Mouse (Mus musculus) liver, adult 2 months (tissue): ENCODE measurements around the gene Nmt1. TPM values are rescaled to one million over a fixed set of nuclear protein-coding genes. Genes with fewer than 3 reads are reported as not detected.

Experiments
- DNase-seq: peaks from one replicate; pipeline ENCODE4 v3.0.0-alpha.2; 2011; ENCODE audit warnings: low read depth, low spot score; ENCODE audit errors: extremely low read depth
- H3K27ac ChIP-seq: fragments of 200-500 bp; replicated peaks from 2 replicates; pipeline ENCODE4 v1.5.1; 2012; ENCODE audit warnings: low read depth, mild to moderate bottlenecking, control low read depth, inconsistent platforms, low read length; ENCODE audit not compliant: insufficient read depth
- H3K27me3 ChIP-seq: fragments of 200-500 bp; 2 replicates; pipeline ENCODE4 v1.6.1; 2012; ENCODE audit warnings: mild to moderate bottlenecking, moderate library complexity, low read length, inconsistent platforms; ENCODE audit not compliant: control insufficient read depth, insufficient read depth
- H3K36me3 ChIP-seq: fragments of 200-500 bp; 2 replicates; pipeline ENCODE4 v1.6.1; 2012; ENCODE audit warnings: low read length, inconsistent platforms; ENCODE audit not compliant: control insufficient read depth, insufficient read depth
- H3K4me1 ChIP-seq: fragments of 200-500 bp; 2 replicates; pipeline ENCODE4 v1.6.1; 2011; ENCODE audit warnings: low read length; ENCODE audit not compliant: control insufficient read depth, insufficient read depth
- H3K4me3 ChIP-seq: fragments of 200-500 bp; 2 replicates; pipeline ENCODE4 v1.5.1; 2011; ENCODE audit warnings: low read depth, mild to moderate bottlenecking, control low read depth, low read length, moderate library complexity; ENCODE audit not compliant: insufficient read depth
- H3K79me2 ChIP-seq: fragments of 200-500 bp; 2 replicates; pipeline ENCODE4 v1.6.1; 2012; ENCODE audit warnings: inconsistent platforms, mild to moderate bottlenecking, low read length, moderate library complexity; ENCODE audit not compliant: control insufficient read depth, insufficient read depth
- H3K9ac ChIP-seq: fragments of 200-500 bp; 2 replicates; pipeline ENCODE4 v1.6.1; 2012; ENCODE audit warnings: low read depth, mild to moderate bottlenecking, control low read depth, inconsistent platforms, low read length
- CTCF ChIP-seq: fragments of 200-500 bp; IDR thresholded peaks from 2 replicates; pipeline ENCODE4 v1.5.1; 2011; ENCODE audit warnings: low read depth, low read length, control low read depth
- POLR2A ChIP-seq: fragments of 200-500 bp; IDR thresholded peaks from 2 replicates; pipeline ENCODE4 v1.6.1; 2011; ENCODE audit warnings: low read length, control low read depth; ENCODE audit not compliant: insufficient read depth; ENCODE audit errors: extremely low read depth
- WGBS: fragments of 180-500 bp; shearing (Covaris S2); methylation state at CpG from one replicate; pipeline ENCODE4 v1.1.7; 2018; 5-methylcytosine and 5-hydroxymethylcytosine counted together
- polyA plus RNA-seq: library from polyadenylated mRNA; depleted of rRNA; stranded (reverse); fragments of >200 nt; gene quantifications from 2 replicates; pipeline ENCODE4 v1.2.3, GENCODE M21; 2012
- total RNA-seq: library from RNA; depleted of rRNA; stranded (reverse); fragments of >200 nt; gene quantifications from 2 replicates; pipeline ENCODE4 v1.2.3, GENCODE M21; 2014

Nmt1 gene
- total and polyA plus RNA-seq, 2 experiments, result 16.8 to 34.1 TPM

DNA sequence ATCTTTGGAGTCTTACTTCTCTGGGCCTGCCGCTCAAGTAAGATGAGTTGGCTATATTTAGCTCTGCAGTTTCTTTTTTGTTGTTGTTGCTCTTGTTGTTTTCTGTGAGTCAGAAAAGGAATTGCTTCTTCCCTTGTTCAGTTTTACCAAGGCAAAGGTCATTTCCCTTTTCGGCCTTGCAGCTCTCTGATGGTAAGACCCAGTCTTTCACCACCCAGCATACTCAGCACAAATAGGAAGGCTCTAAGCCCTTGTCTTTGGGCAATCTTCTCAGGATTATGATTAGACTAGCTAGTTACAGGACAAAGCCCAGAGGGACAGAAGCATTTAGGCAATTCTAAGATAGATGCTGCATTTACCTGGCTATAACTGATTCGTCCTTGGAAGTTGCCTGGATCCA is 1.1 kb upstream of the Nmt1 start:
- Histone ChIP-seq H3K27me3 (no peaks in the 10 kb centered on the region), H3K9ac (peak overlapping the region; percentile 62), H3K79me2 (peaks cover 13% of the 10 kb centered on the region), H3K4me3 (peak overlapping the region; percentile 63), H3K4me1 (peaks cover 11% of the 10 kb centered on the region), H3K36me3 (peaks cover 31% of the 10 kb centered on the region), H3K27ac (peak overlapping the region; percentile 71)
- 21% methylated on average over 3 of the region's 3 CpGs for WGBS
- DNase-seq, result peak; percentile 77
- no peak for TF ChIP-seq CTCF
- TF ChIP-seq POLR2A, result no peak

DNA sequence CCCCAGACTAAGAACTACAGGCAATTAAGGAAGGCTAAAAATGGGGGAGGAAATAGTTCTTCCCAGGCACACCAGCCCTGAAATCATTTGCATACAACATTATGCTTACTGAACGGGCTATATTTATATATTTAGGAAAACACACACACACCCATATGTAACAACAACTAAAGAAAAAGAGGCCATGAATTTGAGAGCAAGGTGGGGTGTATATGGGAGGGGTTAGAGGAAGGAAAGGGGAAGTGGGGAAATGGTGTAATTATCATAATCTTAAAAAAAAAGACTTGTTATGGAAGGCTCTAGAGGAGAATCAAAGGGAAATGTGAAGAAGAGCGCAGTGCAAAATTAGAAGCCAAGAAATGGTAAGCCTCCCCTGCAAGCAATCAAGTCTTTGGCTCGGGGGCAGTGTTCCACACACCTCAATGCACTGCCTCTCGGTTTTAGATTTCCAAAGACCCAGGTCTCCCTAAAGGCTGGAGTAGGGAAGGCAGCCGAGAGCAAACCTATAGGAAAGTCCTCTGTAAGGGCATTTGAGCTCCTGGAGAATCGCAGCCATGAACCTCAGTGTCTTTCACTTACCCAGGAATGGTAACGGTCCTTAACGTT is 317 bp upstream of the Nmt1 start:
- Histone ChIP-seq H3K27me3 (no peaks in the 10 kb centered on the region), H3K4me3 (peak overlapping the region; percentile 63), H3K79me2 (peaks cover 18% of the 10 kb centered on the region; the same call in 1 of the 2 replicates), H3K36me3 (peaks cover 29% of the 10 kb centered on the region), H3K27ac (peak overlapping the region; percentile 96), H3K9ac (peak overlapping the region; percentile 86), H3K4me1 (peaks cover 13% of the 10 kb centered on the region)
- TF ChIP-seq CTCF, result no peak
- TF ChIP-seq POLR2A, result no peak
- peak; percentile 37 for DNase-seq
- 3% methylated on average over 8 of the region's 8 CpGs for WGBS

DNA sequence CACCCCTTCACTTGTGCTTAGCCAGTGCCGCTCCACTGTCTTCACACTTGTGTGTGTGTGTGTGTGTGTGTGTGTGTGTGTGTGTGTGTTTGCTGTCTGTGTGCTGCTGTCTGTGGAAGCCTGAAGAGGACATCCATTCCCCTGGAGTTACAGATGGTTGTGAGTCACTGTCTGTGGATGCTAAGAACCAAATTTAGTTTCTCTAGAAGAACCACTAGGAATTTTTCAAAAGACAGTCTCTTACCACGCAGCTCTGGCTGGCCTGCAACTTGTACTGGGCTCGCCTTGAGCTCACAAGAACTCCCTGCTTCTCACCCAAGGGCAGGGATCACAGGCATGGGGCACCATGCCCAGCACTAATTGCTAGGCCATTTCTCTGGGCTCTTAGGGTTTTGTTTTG is 5.0 kb downstream of the Nmt1 start:
- H3K79me2 ChIP-seq, result peaks cover 52% of the 10 kb centered on the region
- DNase-seq, result peak; percentile 34
- no peak for TF ChIP-seq POLR2A
- TF ChIP-seq CTCF, result no peak
- no peak overlapping the region for H3K27ac ChIP-seq
- no peak overlapping the region for H3K4me3 ChIP-seq
- peaks cover 14% of the 10 kb centered on the region for H3K4me1 ChIP-seq
- no peak overlapping the region for H3K9ac ChIP-seq
- no peaks in the 10 kb centered on the region for H3K27me3 ChIP-seq
- H3K36me3 ChIP-seq, result peaks cover 2% of the 10 kb centered on the region; the same call in 1 of the 2 replicates
- WGBS, result 41% methylated on average over 3 of the region's 3 CpGs

DNA sequence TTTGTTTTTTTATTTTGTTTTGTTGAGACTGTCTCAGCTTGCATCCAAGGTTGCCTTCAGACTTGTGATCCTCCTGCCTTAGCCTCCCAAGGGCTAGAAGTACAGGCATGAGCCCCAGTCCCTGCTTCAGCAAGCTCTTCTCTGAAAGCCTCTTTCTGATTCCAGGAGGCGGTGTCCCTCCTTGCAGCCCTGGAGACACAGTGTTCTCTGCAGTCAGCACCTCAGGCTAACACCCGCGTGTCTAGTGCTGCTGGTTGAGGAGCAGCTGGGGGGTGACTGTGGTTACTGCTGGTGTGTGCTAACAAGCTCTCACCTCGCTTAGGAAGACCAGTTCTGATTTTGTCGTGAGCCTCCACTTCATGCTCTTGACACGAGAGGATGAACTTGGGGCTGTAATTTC is 7.0 kb downstream of the Nmt1 start:
- Histone ChIP-seq H3K27me3 (no peaks in the 10 kb centered on the region), H3K9ac (no peak overlapping the region), H3K4me1 (peaks cover 12% of the 10 kb centered on the region), H3K36me3 (peaks cover 2% of the 10 kb centered on the region; the same call in 1 of the 2 replicates), H3K79me2 (peaks cover 63% of the 10 kb centered on the region), H3K27ac (no peak overlapping the region), H3K4me3 (no peak overlapping the region)
- TF ChIP-seq POLR2A (no peak), CTCF (no peak)
- WGBS, result 74% methylated on average over 6 of the region's 6 CpGs
- no peak for DNase-seq

DNA sequence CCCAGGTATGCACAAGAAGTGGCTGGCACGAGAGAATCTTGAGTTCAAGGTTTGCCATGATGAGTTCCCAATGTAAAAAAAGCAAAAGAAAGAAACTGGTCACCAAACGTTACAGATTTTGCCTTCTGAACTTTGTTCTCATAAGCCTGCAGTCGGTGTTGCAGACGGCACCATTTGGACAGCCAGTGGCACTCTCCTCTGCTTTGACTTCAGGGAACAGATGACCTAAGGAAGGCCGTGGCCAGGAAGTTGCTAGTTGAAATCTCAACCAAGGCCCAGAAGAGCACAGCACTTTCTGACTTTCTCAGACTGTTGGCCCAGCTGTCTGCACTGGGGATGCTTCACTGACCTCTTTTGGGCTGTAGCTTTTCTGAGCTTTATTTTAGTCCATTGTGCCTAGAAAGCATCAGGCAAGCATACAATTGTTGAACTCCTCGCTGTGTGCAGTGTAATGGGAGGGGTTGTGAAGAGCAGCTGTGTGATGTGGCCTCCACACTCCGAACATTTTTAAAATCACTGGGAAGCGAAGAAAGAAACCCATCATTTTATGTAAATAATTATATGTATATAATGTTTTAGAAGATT is 9.0 kb downstream of the Nmt1 start:
- Histone ChIP-seq H3K27ac (no peak overlapping the region), H3K27me3 (no peaks in the 10 kb centered on the region), H3K4me1 (peaks cover 11% of the 10 kb centered on the region), H3K36me3 (peaks cover 2% of the 10 kb centered on the region; the same call in 1 of the 2 replicates), H3K9ac (no peak overlapping the region), H3K4me3 (no peak overlapping the region), H3K79me2 (peaks cover 66% of the 10 kb centered on the region)
- WGBS, result 38% methylated on average over 8 of the region's 8 CpGs
- peak; percentile 63 for DNase-seq
- TF ChIP-seq CTCF, result no peak
- no peak for TF ChIP-seq POLR2A

DNA sequence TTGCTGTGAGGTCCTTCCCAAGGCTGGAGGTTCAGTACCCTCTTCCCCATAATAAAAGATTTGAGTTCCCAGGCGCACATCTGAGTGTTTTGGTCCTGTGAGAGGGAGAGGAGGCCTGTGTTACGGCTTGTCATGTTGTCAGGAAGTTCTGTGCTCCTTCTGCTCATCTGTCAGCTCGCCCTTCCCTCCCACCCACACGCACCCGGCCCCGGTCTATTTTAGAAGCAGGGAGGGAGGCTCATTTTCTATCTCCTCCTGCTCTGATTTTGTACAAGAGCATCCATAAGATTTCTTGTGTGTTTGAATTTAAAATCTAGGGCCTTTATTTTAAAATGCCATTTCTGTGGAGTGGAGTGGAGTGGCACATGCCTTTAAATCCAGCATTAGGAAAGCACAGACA is 10.0 kb downstream of the Nmt1 start:
- Histone ChIP-seq H3K36me3 (peaks cover 2% of the 10 kb centered on the region; the same call in 1 of the 2 replicates), H3K4me1 (peaks cover 17% of the 10 kb centered on the region), H3K79me2 (peaks cover 64% of the 10 kb centered on the region), H3K27me3 (no peaks in the 10 kb centered on the region), H3K4me3 (no peak overlapping the region), H3K27ac (no peak overlapping the region), H3K9ac (no peak overlapping the region)
- TF ChIP-seq CTCF, result no peak
- no peak for TF ChIP-seq POLR2A
- WGBS, result 80% methylated on average over 6 of the region's 6 CpGs
- DNase-seq, result no peak
